Mouse (Mus musculus) urinary bladder, postnatal 0 days (tissue): ENCODE data around the gene Tank. TPM values are rescaled to one million over a fixed set of nuclear protein-coding genes. Genes with fewer than 3 reads are reported as not detected.

Source experiments
- polyA plus RNA-seq: library from polyadenylated mRNA; unstranded; fragments of >200 nt; fragmentation: Nextera tagmentation; extraction: Ambion mirVana; gene quantifications from 2 replicates; pipeline ENCODE4 v1.2.1, GENCODE M21; 2015

Tank gene
- 21.7 and 26.7 TPM in 2 replicates for polyA plus RNA-seq

DNA sequence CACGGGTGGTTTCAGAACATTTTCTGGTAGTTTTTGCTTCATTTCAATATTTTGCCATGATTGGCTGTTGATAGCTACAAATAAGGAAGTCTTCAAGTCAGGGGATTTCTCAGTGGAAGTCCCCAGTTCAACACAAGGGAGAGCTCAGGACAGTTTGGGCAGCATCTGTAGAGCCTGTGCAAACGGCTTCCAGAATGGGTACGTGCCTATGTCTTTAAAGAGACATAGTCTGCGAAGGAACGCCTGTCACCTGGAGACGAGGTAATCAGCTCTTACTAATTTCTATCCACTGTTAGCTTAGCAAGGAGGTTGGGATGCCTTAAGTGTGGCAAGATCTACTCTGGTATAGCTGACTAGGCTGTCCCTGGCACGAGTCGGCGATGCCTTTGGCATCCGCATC lies at the start of gene Tank:
Gene Tank, plus strand, starts transcription at position 153 of the 400 bp plus-strand sequence.

Other genes starting within 250 kb of the Tank start
- gene Psmd14, start 133.1 kb downstream of the Tank start, polyA plus RNA-seq: 115 and 124 TPM in 2 replicates
- gene Tbr1, start 224.3 kb downstream of the Tank start, polyA plus RNA-seq: 0.05 TPM in 1 of 2 replicates, not detected in the other